Mouse (Mus musculus): Measurements from ENCODE around the gene Kdm1b.

DNA sequence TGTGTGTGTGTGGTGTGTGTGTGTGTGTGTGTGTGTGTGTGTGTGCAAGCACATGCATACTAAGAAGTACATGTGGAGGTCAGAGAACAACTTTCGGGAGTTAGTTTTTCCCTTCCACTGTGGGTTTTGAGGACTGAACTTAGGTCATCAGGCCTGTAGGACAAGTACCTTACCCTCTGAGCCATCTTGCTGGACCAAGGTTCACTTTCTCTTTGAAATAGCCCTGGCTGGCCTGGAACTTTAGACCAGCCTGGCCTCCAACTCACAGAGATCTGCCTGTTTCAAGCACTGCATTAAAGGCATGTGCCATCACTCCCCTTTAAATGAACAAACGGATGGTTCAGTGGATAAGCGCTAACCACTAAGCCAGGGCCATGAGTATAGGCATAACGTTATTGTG is 9.7 kb upstream of the Kdm1b start:
- no peak for TF ChIP-seq CTCF (IDR thresholded peaks at IDR 0.05; ENCODE audit: extremely low read depth, insufficient read length, insufficient replicate concordance, low read depth, low read length)
- TF ChIP-seq POLR2A (IDR thresholded peaks at IDR 0.05; ENCODE audit: low read depth, low read length) = no peak
